Mouse (Mus musculus): ENCODE results near the gene Celf2.

DNA sequence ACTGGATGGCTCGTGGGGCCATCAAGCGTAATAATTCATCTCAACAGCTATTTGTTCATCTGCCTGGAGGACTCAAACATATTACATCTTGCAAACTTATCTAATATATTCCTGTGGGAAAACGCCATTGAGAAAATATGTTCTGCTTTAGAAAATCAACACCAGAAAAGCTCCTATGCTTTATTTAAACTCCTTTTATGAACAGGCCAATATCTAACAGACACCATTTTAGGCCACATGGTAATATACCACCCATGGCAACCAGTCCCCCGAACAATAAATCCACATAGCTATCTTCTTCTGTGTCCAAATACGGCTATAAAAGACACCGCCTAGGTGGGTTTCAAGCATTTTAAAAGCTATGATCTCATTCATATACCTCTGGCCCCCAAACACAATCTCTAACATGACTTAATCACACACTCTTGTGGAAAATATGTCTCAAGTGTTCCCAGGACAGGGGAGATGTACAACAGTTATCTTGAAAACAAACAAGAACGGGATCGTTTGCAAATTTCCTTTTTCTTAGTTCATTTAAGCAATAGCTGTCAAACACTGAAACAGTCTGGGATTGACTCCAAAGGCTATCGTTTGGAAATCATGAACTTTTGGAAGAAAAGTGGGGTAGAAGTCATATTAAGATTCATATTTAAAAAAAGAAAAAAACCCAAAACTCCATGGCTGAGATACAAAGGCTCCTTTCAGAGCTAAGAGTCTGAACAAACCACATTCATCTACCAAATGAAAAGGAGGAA, 639.2 kb downstream of the Celf2 start:
- no peak for TF ChIP-seq CTCF (IDR thresholded peaks at IDR 0.05; ENCODE audit: control insufficient read depth, insufficient read depth, insufficient replicate concordance, low read depth, low read length)
- no peak for TF ChIP-seq POLR2A (IDR thresholded peaks at IDR 0.05; ENCODE audit: control insufficient read depth, low read depth, low read length)
